Mouse (Mus musculus) right cerebral cortex, postnatal 25 days (tissue): ENCODE results near the gene Chrna7.

Source experiments
- DNase-seq: peaks from one replicate; pipeline ENCODE4 v3.0.0; 2022

Gene Chrna7

DNA sequence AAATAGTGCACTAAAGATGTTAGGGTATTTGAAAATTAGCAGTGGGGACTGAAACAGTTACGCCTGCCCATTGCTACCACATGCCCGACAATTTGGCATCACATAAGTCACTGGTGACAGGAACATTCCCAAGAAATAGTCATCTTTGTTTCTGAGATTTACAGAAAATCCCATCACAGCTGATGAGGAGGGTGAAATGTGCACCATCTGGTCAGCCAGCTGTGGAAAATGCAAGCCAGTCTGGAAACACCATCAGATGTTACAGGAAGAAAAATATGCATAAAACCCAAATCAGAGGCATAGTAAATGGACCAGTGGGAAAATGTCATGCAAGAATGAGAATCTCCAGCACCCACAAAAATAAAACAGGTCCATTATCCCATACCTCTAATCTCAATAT lies 151.4 kb downstream of the Chrna7 start:
- no peak for DNase-seq
